Mouse (Mus musculus) kidney, adult 2 months (tissue): ENCODE measurements around the gene Arsg. TPM values are rescaled to one million over a fixed set of nuclear protein-coding genes. Genes with fewer than 3 reads are reported as not detected.

Experiments
- DNase-seq: peaks from one replicate; pipeline ENCODE4 v3.0.0; 2021
- H3K27ac ChIP-seq: fragments of 200-500 bp; 2 replicates; pipeline ENCODE4 v1.5.1; 2012; ENCODE audit warnings: low read depth, low read length, control low read depth, inconsistent platforms; ENCODE audit not compliant: insufficient read depth
- H3K27me3 ChIP-seq: fragments of 200-500 bp; replicated peaks from 2 replicates; pipeline ENCODE4 v1.6.1; 2012; ENCODE audit warnings: mild to moderate bottlenecking, moderate library complexity, low read length, inconsistent platforms; ENCODE audit not compliant: control insufficient read depth, insufficient read depth
- H3K36me3 ChIP-seq: fragments of 200-500 bp; 2 replicates; pipeline ENCODE4 v1.6.1; 2012; ENCODE audit warnings: mild to moderate bottlenecking, moderate library complexity, low read length, inconsistent platforms; ENCODE audit not compliant: control insufficient read depth, insufficient read depth
- H3K4me1 ChIP-seq: fragments of 200-500 bp; 2 replicates; pipeline ENCODE4 v1.6.1; 2011; ENCODE audit warnings: low read length; ENCODE audit not compliant: control insufficient read depth, insufficient read depth
- H3K4me3 ChIP-seq: fragments of 200-500 bp; 2 replicates; pipeline ENCODE4 v1.5.1; 2011; ENCODE audit warnings: mild to moderate bottlenecking, low read depth, low read length, control low read depth; ENCODE audit not compliant: insufficient read depth
- CTCF ChIP-seq: fragments of 200-500 bp; conservative IDR thresholded peaks from 2 replicates; pipeline ENCODE4 v1.5.1; 2011; ENCODE audit warnings: low read depth, mild to moderate bottlenecking, control low read depth, low read length, moderate library complexity, mixed read lengths; ENCODE audit not compliant: insufficient read depth, insufficient read length
- POLR2A ChIP-seq: fragments of 200-500 bp; IDR thresholded peaks from one replicate; pipeline ENCODE4 v1.6.1; 2011; ENCODE audit warnings: low read depth, low read length, control low read depth
- WGBS: fragments of 180-500 bp; shearing (Covaris S2); methylation state at CpG from one replicate; pipeline ENCODE4 v1.1.7; 2018; 5-methylcytosine and 5-hydroxymethylcytosine counted together
- polyA plus RNA-seq: library from polyadenylated mRNA; depleted of rRNA; stranded (reverse); fragments of >200 nt; gene quantifications from 2 replicates; pipeline ENCODE4 v1.2.3, GENCODE M21; 2012

Gene Arsg
- polyA plus RNA-seq, 1 experiment = 20.9 TPM

DNA sequence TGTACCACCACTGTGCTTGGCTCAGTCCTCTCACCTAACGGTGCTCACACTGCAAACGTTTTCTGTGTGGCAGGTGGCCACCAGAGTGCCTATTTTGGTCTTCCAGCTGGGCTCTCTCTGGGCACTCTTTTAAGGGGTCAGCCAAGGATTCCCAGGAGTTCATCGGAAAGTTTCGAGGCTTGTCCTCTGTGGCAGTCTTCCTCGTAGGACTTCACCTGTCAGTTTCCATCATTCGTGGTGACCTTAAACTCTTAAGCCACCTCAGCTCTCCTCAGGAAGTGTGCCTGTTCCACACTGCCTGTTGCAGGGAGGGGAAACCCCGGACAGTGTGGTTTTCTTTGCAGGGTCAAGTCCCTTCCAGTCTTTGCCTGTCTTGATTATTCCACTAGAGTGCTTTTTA, 96.6 kb downstream of the Arsg start:
- Histone ChIP-seq H3K27ac (no peak overlapping the region), H3K36me3 (no peaks in the 10 kb centered on the region), H3K27me3 (no peaks in the 10 kb centered on the region), H3K4me3 (no peak overlapping the region), H3K4me1 (no peaks in the 10 kb centered on the region)
- DNase-seq = no peak
- 54% methylated on average over 7 of the region's 7 CpGs for WGBS
- no peak for TF ChIP-seq CTCF

DNA sequence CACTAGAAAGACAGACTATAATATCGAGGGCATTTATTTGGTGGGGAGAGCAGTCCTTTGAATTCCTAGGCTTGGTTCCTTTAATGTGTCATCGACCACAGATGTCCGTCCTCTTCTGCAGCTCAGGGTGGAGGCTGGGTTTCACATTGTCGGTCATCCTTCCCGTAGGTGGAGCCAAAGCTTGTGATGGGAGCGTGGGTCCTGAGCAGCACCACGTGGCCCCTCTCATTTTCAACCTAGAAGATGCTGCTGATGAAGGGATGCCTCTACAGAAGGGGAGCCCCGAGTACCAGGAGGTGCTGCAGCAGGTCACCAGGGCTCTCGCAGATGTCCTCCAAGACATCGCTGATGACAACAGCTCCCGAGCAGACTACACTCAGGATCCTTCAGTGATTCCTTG, 98.9 kb downstream of the Arsg start:
- no peaks in the 10 kb centered on the region for H3K27me3 ChIP-seq
- 87% methylated on average over 11 of the region's 11 CpGs for WGBS
- no peak for TF ChIP-seq CTCF
- no peak for TF ChIP-seq POLR2A
- DNase-seq = no peak
- H3K27ac ChIP-seq = no peak overlapping the region
- H3K36me3 ChIP-seq = no peaks in the 10 kb centered on the region
- no peaks in the 10 kb centered on the region for H3K4me1 ChIP-seq
- H3K4me3 ChIP-seq = no peak overlapping the region

DNA sequence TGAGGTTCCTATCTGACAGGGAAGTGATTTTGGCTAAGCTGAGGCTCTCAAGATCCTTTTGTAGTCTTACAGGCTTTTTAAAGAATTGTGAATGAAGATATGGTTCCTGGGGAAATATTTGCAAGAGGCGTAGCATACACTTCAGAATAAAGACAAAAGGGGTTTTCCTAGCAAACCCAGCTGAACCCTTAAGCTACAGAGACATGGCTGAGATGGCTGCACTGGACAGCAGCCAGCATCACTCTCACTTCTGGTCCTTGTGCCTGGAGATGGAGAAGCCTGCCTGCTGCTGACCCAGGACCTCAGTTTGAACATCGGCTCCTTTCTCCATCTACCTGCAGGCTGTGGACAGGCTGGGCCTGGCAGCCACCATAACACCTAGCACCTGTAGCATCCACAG, 101.4 kb downstream of the Arsg start:
- no peak overlapping the region for H3K4me3 ChIP-seq
- H3K27me3 ChIP-seq = no peaks in the 10 kb centered on the region
- TF ChIP-seq CTCF (no peak), POLR2A (no peak)
- DNase-seq = no peak
- no peak overlapping the region for H3K27ac ChIP-seq
- H3K4me1 ChIP-seq = no peaks in the 10 kb centered on the region
- no peaks in the 10 kb centered on the region for H3K36me3 ChIP-seq
- 95% methylated on average over 2 of the region's 2 CpGs for WGBS

DNA sequence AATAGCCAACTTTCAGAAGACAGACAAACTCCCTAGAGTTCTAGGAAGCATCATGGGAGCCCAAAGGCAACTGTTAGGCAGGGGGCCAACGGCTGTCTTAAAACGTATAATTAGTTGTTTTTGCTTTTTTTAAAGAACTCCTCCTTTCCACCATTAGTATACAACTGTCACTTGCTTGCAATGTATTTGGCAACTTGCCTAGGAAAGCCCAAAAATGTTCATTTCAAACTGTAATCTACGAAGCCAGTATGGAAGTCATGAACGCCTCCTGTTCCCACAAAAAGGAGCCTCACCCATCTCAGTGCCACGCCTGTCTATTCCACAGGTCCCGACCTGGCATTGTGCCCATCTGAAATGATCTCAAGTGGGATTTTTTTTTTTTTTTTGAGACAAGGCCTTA, 102.7 kb downstream of the Arsg start:
- TF ChIP-seq CTCF (no peak), POLR2A (no peak)
- no peak for DNase-seq
- Histone ChIP-seq H3K27ac (no peak overlapping the region), H3K27me3 (no peaks in the 10 kb centered on the region), H3K4me3 (no peak overlapping the region), H3K4me1 (no peaks in the 10 kb centered on the region), H3K36me3 (no peaks in the 10 kb centered on the region)
- WGBS = 76% methylated on average over 6 of the region's 6 CpGs

DNA sequence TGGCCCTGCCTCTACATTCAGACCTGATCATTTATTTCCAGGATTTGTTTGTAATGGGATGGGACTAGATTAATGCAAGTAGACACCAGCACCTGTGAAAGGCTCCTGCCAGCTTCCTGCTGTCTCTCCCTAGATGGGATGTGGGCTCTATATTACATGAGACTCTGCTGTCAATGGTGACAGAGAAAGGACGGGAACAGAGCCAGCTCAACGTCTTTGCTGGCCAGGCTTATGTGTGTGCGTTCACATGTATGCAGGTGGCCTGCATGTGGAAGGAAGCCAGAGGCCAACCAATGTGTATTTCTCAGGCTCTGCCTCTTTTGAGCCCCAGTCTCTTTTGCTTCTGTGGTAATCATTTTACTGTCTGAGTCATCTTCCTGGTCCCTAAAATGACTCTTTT, 105.4 kb downstream of the Arsg start:
- Histone ChIP-seq H3K36me3 (no peaks in the 10 kb centered on the region; the same call in 1 of the 2 replicates), H3K4me1 (no peaks in the 10 kb centered on the region), H3K27me3 (no peaks in the 10 kb centered on the region), H3K4me3 (no peak overlapping the region), H3K27ac (no peak overlapping the region)
- DNase-seq = no peak
- no peak for TF ChIP-seq POLR2A
- WGBS = 70% methylated on average over 3 of the region's 3 CpGs

DNA sequence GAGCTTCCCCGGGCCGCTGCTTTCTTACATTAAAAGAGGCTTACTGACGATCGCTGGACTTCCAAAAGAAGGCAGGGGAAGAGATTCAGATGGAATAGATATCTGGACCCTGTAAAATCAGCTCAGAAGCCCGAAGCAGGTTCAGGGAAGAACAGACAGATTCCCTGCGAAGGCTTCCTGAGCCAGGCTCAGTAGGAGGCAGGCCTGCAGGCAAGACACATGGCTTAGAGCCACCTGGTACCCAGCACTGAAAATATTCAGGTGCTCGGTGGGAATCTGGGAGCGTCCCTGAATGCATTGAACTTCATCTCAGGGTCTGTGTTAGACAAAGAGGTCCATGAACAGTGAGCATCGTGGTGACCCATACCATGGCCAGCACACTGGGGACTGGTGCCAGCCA, 106.8 kb downstream of the Arsg start:
- TF ChIP-seq CTCF = no peak
- TF ChIP-seq POLR2A = no peak
- WGBS = 94% methylated on average over 9 of the region's 9 CpGs
- no peak for DNase-seq
- Histone ChIP-seq H3K4me3 (no peak overlapping the region), H3K27ac (no peak overlapping the region), H3K27me3 (no peaks in the 10 kb centered on the region), H3K36me3 (peaks cover 2% of the 10 kb centered on the region), H3K4me1 (no peaks in the 10 kb centered on the region)

DNA sequence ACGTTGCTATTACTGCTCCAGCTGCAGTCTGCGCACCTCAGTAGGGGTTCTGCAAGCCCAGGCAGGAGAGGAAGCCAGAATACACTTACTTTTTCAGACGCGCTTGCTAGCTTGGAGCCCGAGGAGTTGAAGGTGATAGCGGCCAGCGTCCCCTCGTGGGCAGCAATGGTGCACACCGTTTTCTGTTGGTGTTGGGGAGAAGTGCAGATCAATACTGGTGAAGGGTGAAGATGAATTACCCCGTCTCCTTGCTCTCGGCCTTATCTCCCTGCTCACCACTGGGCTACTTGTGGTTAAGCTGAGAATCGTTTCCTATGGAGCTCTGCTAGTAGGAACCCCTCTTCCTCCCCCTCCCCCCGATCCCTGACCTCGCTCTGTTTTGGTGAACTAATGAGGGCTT, 110.8 kb downstream of the Arsg start:
- 87% methylated on average over 14 of the region's 14 CpGs for WGBS
- Histone ChIP-seq H3K4me1 (no peaks in the 10 kb centered on the region), H3K27ac (no peak overlapping the region), H3K27me3 (no peaks in the 10 kb centered on the region), H3K36me3 (peaks cover 2% of the 10 kb centered on the region), H3K4me3 (no peak overlapping the region)
- TF ChIP-seq POLR2A = no peak
- no peak for TF ChIP-seq CTCF
- DNase-seq = no peak
